Mouse (Mus musculus) heart, embryonic 16.5 days (tissue): ENCODE results near the gene Sult2a7. TPM values are rescaled to one million over a fixed set of nuclear protein-coding genes. Genes with fewer than 3 reads are reported as not detected.

Experiments used
- polyA plus RNA-seq: library from polyadenylated mRNA; unstranded; fragments of >200 nt; fragmentation: Nextera tagmentation; extraction: Ambion mirVana; gene quantifications from 2 replicates; pipeline ENCODE4 v1.2.1, GENCODE M21; 2015

Gene Sult2a7
- polyA plus RNA-seq, 1 experiment from 2014 or later = not detected

Other genes starting within 250 kb of the Sult2a7 start
- gene Sult2a6, start 239.4 kb downstream of the Sult2a7 start, polyA plus RNA-seq = not detected in 2 replicates
- not detected in 2 replicates for gene Obox8, start 160.7 kb downstream of the Sult2a7 start, polyA plus RNA-seq
- not detected in 2 replicates for gene Sult2a8, start 47.5 kb downstream of the Sult2a7 start, polyA plus RNA-seq
- gene Vmn1r90, start 69.3 kb upstream of the Sult2a7 start, polyA plus RNA-seq = 0.04 and 0.07 TPM in 2 replicates
- not detected in 2 replicates for gene Obox7, start 165.3 kb upstream of the Sult2a7 start, polyA plus RNA-seq